Mouse (Mus musculus) kidney, adult 2 months (tissue): Measurements from ENCODE around the gene Lrrc73.

Experiments used
- CTCF ChIP-seq: fragments of 200-500 bp; conservative IDR thresholded peaks from 2 replicates; pipeline ENCODE4 v1.5.1; 2011; ENCODE audit warnings: low read depth, mild to moderate bottlenecking, control low read depth, low read length, moderate library complexity, mixed read lengths; ENCODE audit not compliant: insufficient read depth, insufficient read length
- POLR2A ChIP-seq: fragments of 200-500 bp; IDR thresholded peaks from one replicate; pipeline ENCODE4 v1.6.1; 2011; ENCODE audit warnings: low read depth, low read length, control low read depth

GRCm38 (mm10) chr17:46268026-46268720 is 14.8 kb downstream of the Lrrc73 start:
- TF ChIP-seq POLR2A = no peak
- TF ChIP-seq CTCF = no peak
